Mouse (Mus musculus) cerebellum, adult 2 months (tissue): Measurements from ENCODE around the gene Prr5. TPM values are rescaled to one million over a fixed set of nuclear protein-coding genes. Genes with fewer than 3 reads are reported as not detected.

Experiments used
- DNase-seq, 2 experiments: peaks; one replicate each; pipeline ENCODE4 v3.0.0; 2021
- H3K27ac ChIP-seq: fragments of 200-500 bp; 2 replicates; pipeline ENCODE4 v1.5.1; 2012; ENCODE audit warnings: low read length, control low read depth, inconsistent platforms; ENCODE audit not compliant: insufficient read depth
- H3K27me3 ChIP-seq: fragments of 200-500 bp; 2 replicates; pipeline ENCODE4 v1.6.1; 2012; ENCODE audit warnings: inconsistent platforms, mild to moderate bottlenecking, low read length, moderate library complexity; ENCODE audit not compliant: control insufficient read depth, insufficient read depth
- H3K4me1 ChIP-seq: fragments of 200-500 bp; 2 replicates; pipeline ENCODE4 v1.6.1; 2011; ENCODE audit warnings: low read length; ENCODE audit not compliant: control insufficient read depth, insufficient read depth
- H3K4me3 ChIP-seq: fragments of 200-500 bp; replicated peaks from 2 replicates; pipeline ENCODE3; 2011; ENCODE audit warnings: mild to moderate bottlenecking, low read depth, low read length, control low read depth; ENCODE audit not compliant: insufficient read depth
- CTCF ChIP-seq: fragments of 200-500 bp; IDR thresholded peaks from 2 replicates; pipeline ENCODE4 v1.5.1; 2011; ENCODE audit warnings: low read depth, mild to moderate bottlenecking, control low read depth, low read length, moderate library complexity, borderline replicate concordance; ENCODE audit not compliant: insufficient read depth
- POLR2A ChIP-seq: fragments of 200-500 bp; IDR thresholded peaks from 2 replicates; pipeline ENCODE4 v1.6.1; 2011; ENCODE audit warnings: low read length, control low read depth, borderline replicate concordance; ENCODE audit not compliant: insufficient read depth
- WGBS: fragments of 180-500 bp; shearing (Covaris S2); methylation state at CpG from one replicate; pipeline ENCODE4 v1.1.7; 2018; 5-methylcytosine and 5-hydroxymethylcytosine counted together
- polyA plus RNA-seq: library from polyadenylated mRNA; depleted of rRNA; stranded (reverse); fragments of >200 nt; gene quantifications from 2 replicates; pipeline ENCODE4 v1.2.3, GENCODE M21; 2012

The Prr5 gene
- polyA plus RNA-seq, 1 experiment: 13.5 TPM

GRCm38 (mm10) chr15:84659856-84660255, 9.6 kb upstream of the Prr5 start:
- Histone ChIP-seq H3K27me3 (no peaks in the 10 kb centered on the region), H3K4me1 (peaks cover 7% of the 10 kb centered on the region), H3K27ac (no peak overlapping the region), H3K4me3 (no peak overlapping the region)
- TF ChIP-seq CTCF: no peak
- TF ChIP-seq POLR2A: no peak
- DNase-seq: no peak
- 46% methylated on average over 5 of the region's 5 CpGs for WGBS

GRCm38 (mm10) chr15:84661274-84661673, 8.1 kb upstream of the Prr5 start:
- TF ChIP-seq CTCF: no peak
- no peak for TF ChIP-seq POLR2A
- peaks cover 8% of the 10 kb centered on the region for H3K4me1 ChIP-seq
- no peak for DNase-seq
- WGBS: 91% methylated on average over 5 of the region's 5 CpGs
- no peak overlapping the region for H3K27ac ChIP-seq
- H3K4me3 ChIP-seq: no peak overlapping the region
- H3K27me3 ChIP-seq: no peaks in the 10 kb centered on the region

DNA sequence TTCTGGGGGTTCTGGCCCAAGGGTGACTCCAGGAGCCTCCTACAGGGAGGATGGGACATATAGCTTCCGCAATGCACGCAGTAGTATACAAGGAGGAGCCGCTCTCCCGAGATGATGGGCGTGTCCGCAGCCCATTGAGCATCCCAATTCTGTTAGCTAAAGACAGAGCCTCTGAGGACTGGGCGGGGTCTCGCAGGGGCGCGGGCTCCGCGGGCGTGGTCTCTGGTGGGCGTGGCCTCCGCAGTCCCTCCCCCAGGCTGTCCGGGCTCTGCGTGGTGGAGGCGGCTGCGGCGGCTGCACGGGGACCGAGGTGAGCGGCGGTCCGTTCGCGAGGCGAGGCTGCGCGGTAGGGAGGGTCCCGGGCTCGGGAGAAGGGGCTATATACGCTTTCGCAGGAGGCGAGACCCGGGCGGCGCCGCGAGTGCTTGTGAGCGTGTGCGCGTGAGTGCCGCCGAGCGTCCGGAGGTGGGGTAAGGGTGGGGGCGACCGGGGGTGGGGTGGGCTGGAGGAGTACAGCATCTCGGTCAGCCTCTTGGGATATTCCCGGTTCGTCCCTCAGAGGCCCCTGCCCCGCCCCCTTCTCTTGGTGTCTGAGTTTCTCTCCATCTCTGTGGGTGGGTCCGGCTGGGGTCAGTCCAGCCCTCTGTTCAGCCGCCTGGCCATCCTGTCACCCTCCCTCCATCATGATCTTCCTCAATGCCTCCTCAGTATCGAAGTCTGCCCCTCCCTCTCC, 6.3 kb upstream of the Prr5 start:
- Histone ChIP-seq H3K4me3 (peak overlapping the region; percentile 36), H3K4me1 (peaks cover 8% of the 10 kb centered on the region), H3K27ac (no peak overlapping the region; the same call in 1 of the 2 replicates), H3K27me3 (no peaks in the 10 kb centered on the region)
- WGBS: 4% methylated on average over 56 of the region's 56 CpGs
- no peak for TF ChIP-seq POLR2A
- no peak for TF ChIP-seq CTCF
- DNase-seq: peak in 1 of 2 experiments; percentile 47

DNA sequence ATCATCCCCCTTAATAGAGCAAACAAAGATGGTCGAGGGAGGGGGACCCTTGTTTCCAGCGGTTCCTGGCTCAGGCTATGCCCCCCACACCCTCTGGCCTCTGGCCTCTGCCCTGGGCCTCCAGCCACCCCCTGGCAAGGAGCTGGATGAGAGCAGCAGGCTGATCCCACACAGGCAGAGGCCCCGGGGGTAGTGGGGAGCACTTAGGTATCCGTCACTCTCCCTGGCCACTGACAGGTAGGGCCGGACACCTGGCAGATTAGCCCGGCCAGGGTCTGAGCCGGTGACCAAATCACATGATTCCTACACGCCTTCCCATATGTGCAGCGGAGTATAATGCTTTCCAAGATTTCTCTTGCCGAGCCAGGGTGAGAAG, 5.7 kb upstream of the Prr5 start:
- H3K27ac ChIP-seq: no peak overlapping the region; the same call in 1 of the 2 replicates
- peak overlapping the region; percentile 30 for H3K4me3 ChIP-seq
- 59% methylated on average over 10 of the region's 10 CpGs for WGBS
- TF ChIP-seq POLR2A (no peak), CTCF (no peak)
- H3K4me1 ChIP-seq: peaks cover 8% of the 10 kb centered on the region
- no peaks in the 10 kb centered on the region for H3K27me3 ChIP-seq
- no peak for DNase-seq

DNA sequence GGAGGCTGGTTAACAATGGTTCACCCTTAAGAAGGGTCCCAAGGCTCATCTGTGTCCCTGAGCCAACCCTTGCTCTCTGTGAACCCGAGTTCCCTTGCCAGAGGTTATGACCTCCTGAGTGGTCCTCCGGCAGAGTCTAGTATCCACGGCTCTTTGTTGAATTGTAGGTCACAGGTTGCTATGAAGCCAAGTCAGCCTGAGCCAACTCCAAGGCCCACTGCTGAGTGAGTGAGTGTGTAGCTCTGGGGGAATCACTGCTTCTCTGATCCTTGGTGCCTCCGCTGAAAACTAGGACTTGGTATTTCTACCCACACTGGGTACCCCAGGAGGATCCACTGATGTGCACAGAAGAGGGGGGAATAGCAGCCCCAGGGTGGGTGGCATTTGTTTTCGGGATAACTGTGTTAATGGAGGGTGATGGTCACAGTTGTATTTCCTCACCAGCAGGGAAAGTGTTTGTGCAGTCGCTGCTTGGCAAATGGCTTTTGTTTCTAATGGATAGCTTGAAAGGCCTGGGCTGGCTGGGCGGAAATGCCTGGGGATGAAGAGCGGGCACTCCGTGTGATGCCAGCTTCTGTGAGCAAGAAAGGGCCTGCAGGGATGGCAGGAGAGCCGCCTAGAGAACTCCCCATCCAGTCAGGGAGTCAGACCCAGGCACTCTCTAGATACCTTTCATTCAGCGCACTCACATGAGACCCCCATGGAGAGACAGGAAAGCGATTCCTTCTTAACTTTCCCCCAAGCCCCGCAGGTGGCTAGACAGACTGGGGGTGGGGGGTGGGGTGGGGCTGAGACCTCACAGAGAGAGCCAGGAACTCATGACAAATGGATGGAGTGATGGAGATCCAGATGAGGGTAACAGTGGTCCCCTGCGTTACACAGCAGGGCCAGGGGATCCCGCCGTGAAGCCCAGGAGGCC, 4.6 kb upstream of the Prr5 start:
- peaks cover 13% of the 10 kb centered on the region; the same call in 1 of the 2 replicates for H3K4me1 ChIP-seq
- peak in 1 of 2 experiments; percentile 49 for DNase-seq
- 57% methylated on average over 16 of the region's 16 CpGs for WGBS

DNA sequence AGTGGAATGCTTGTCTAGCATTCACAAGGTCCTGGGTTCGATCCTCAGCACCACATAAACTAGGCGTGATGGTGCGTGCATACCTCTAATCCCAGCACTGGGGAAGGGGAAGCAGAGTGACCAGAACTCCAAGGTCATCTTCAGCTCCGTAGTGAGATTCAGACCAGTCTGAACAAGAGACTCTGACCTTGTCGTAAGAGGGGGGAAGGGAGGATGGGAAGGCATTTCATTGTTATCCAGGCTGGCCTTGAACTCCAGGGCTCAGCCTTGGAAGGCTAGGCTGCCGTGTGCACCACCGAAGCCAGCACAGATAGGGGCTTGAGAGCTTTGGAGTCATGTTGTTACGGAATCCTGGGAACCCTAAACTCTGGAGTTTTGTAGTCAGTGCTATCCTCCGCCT, 3.8 kb upstream of the Prr5 start:
- Histone ChIP-seq H3K4me1 (peaks cover 14% of the 10 kb centered on the region; the same call in 1 of the 2 replicates), H3K4me3 (no peak overlapping the region), H3K27ac (no peak overlapping the region), H3K27me3 (no peaks in the 10 kb centered on the region)
- TF ChIP-seq CTCF (no peak), POLR2A (no peak)
- 92% methylated on average over 9 of the region's 9 CpGs for WGBS
- DNase-seq: no peak

More for the DNA sequence above, 4.6 kb upstream of the Prr5 start:
- H3K27me3 ChIP-seq: no peaks in the 10 kb centered on the region
- no peak overlapping the region for H3K27ac ChIP-seq
- H3K4me3 ChIP-seq: no peak overlapping the region
- TF ChIP-seq CTCF (no peak), POLR2A (no peak)

- WGBS: 38% methylated on average over 4 of the region's 4 CpGs
- Histone ChIP-seq H3K27ac (no peak overlapping the region), H3K4me3 (no peak overlapping the region), H3K27me3 (no peaks in the 10 kb centered on the region), H3K4me1 (peaks cover 14% of the 10 kb centered on the region; the same call in 1 of the 2 replicates)
- no peak for TF ChIP-seq CTCF
- TF ChIP-seq POLR2A: no peak
- no peak for DNase-seq
These were observed 3.4 kb upstream of the Prr5 start for GRCm38 (mm10) chr15:84666065-84666464.
